Mouse (Mus musculus): ENCODE measurements around the gene Eif4e1b. TPM values are rescaled to one million over a fixed set of nuclear protein-coding genes. Genes with fewer than 3 reads are reported as not detected.
A peak's percentile ranks its signal among the peaks of the same experiment; 100 is the strongest.
"Not testable (repeated sequence)": the region's sequence is repeated elsewhere in the genome, so short reads cannot be mapped to it uniquely, and the experiment has no call there.

The Eif4e1b gene
- polyA plus RNA-seq, 1 experiment from 2014 or later, result not detected

- Histone ChIP-seq H3K9me3 (ENCODE audit: low read length) (no peaks in the 10 kb centered on the region), H3K27ac (ENCODE audit: low read depth) (no peak overlapping the region), H3K9ac (replicated peaks) (no peak overlapping the region), H3K4me3 (ENCODE audit: low read depth, low read length) (peak overlapping the region; percentile 20; the same call in 1 of the 2 replicates), H3K4me1 (ENCODE audit: insufficient read depth) (peaks cover 7% of the 10 kb centered on the region; the same call in 1 of the 2 replicates), H3K36me3 (replicated peaks; ENCODE audit: insufficient read depth, low read length) (no peaks in the 10 kb centered on the region), H3K27me3 (ENCODE audit: insufficient read depth, low read length) (peaks cover 39% of the 10 kb centered on the region), H3K4me2 (ENCODE audit: low read depth, low read length) (peak overlapping the region; percentile 45)
- ATAC-seq (no peak), DNase-seq (no peak)
- 6% methylated on average over 44 of the region's 44 CpGs for WGBS (ENCODE audit: insufficient replicate concordance)
- TF ChIP-seq CTCF (IDR thresholded peaks at IDR 0.05; ENCODE audit: low read depth) (no peak), EP300 (IDR thresholded peaks at IDR 0.05; ENCODE audit: low read depth) (no peak)
Observed at GRCm38 (mm10) chr13:54765281-54766191, 18.3 kb upstream of the Eif4e1b start.

- Histone ChIP-seq H3K4me1 (ENCODE audit: insufficient read depth) (peaks cover 7% of the 10 kb centered on the region; the same call in 1 of the 2 replicates), H3K36me3 (replicated peaks; ENCODE audit: insufficient read depth, low read length) (no peaks in the 10 kb centered on the region), H3K9me3 (ENCODE audit: low read length) (no peaks in the 10 kb centered on the region), H3K27ac (ENCODE audit: low read depth) (no peak within 1 kb of the TSS), H3K4me2 (ENCODE audit: low read depth, low read length) (peak within 1 kb of the TSS; percentile 45), H3K27me3 (ENCODE audit: insufficient read depth, low read length) (peaks cover 39% of the 10 kb centered on the region), H3K9ac (replicated peaks) (no peak within 1 kb of the TSS), H3K4me3 (ENCODE audit: low read depth, low read length) (peak within 1 kb of the TSS; percentile 20; the same call in 1 of the 2 replicates)
- TF ChIP-seq EP300 (IDR thresholded peaks at IDR 0.05; ENCODE audit: low read depth), result no peak
- peak; percentile 73 for TF ChIP-seq CTCF (IDR thresholded peaks at IDR 0.05; ENCODE audit: low read depth)
- ATAC-seq (no peak), DNase-seq (peak; percentile 58)
- WGBS (ENCODE audit: insufficient replicate concordance), result 3% methylated on average over 35 of the region's 35 CpGs
Observed at GRCm38 (mm10) chr13:54766192-54766768, 17.5 kb upstream of the Eif4e1b start, which contains the start of gene Sncb. Gene Sncb (minus strand): TSS chr13:54766595.

- TF ChIP-seq EP300 (IDR thresholded peaks at IDR 0.05; ENCODE audit: low read depth), result no peak
- no peak for TF ChIP-seq CTCF (IDR thresholded peaks at IDR 0.05; ENCODE audit: low read depth)
- DNase-seq, result no peak
- Histone ChIP-seq H3K4me2 (ENCODE audit: low read depth, low read length) (no peak overlapping the region), H3K27ac (ENCODE audit: low read depth) (no peak overlapping the region), H3K4me1 (ENCODE audit: insufficient read depth) (peaks cover 7% of the 10 kb centered on the region; the same call in 1 of the 2 replicates), H3K4me3 (ENCODE audit: low read depth, low read length) (no peak overlapping the region), H3K36me3 (replicated peaks; ENCODE audit: insufficient read depth, low read length) (no peaks in the 10 kb centered on the region), H3K9me3 (ENCODE audit: low read length) (no peaks in the 10 kb centered on the region), H3K9ac (replicated peaks) (no peak overlapping the region), H3K27me3 (ENCODE audit: insufficient read depth, low read length) (peaks cover 39% of the 10 kb centered on the region)
- ATAC-seq, result no peak
- 69% methylated on average over 4 of the region's 4 CpGs for WGBS (ENCODE audit: insufficient replicate concordance)
Observed at GRCm38 (mm10) chr13:54767012-54767411, 16.8 kb upstream of the Eif4e1b start.

- no peaks in the 10 kb centered on the region for H3K36me3 ChIP-seq (replicated peaks; ENCODE audit: insufficient read depth, low read length)
- H3K9me3 ChIP-seq (ENCODE audit: low read length), result no peaks in the 10 kb centered on the region
- 77% methylated on average over 3 of the region's 3 CpGs for WGBS (ENCODE audit: insufficient replicate concordance)
- H3K4me3 ChIP-seq (ENCODE audit: low read depth, low read length), result no peak overlapping the region
- TF ChIP-seq EP300 (IDR thresholded peaks at IDR 0.05; ENCODE audit: low read depth) (no peak), CTCF (IDR thresholded peaks at IDR 0.05; ENCODE audit: low read depth) (no peak)
- no peak overlapping the region for H3K4me2 ChIP-seq (ENCODE audit: low read depth, low read length)
- no peak for ATAC-seq
- H3K27me3 ChIP-seq (ENCODE audit: insufficient read depth, low read length), result no peaks in the 10 kb centered on the region
- H3K27ac ChIP-seq (ENCODE audit: low read depth), result no peak overlapping the region
- H3K4me1 ChIP-seq (ENCODE audit: insufficient read depth), result no peaks in the 10 kb centered on the region
- no peak overlapping the region for H3K9ac ChIP-seq (replicated peaks)
- no peak for DNase-seq
Observed at GRCm38 (mm10) chr13:54780592-54780991, 3.2 kb upstream of the Eif4e1b start.

GRCm38 (mm10) chr13:54781086-54781485, 2.7 kb upstream of the Eif4e1b start:
- H3K9me3 ChIP-seq (ENCODE audit: low read length), result no peaks in the 10 kb centered on the region
- no peaks in the 10 kb centered on the region for H3K4me1 ChIP-seq (ENCODE audit: insufficient read depth)
- no peak overlapping the region for H3K4me3 ChIP-seq (ENCODE audit: low read depth, low read length)
- WGBS (ENCODE audit: insufficient replicate concordance), result 78% methylated on average over 3 of the region's 3 CpGs
- ATAC-seq (no peak), DNase-seq (no peak)
- no peak for TF ChIP-seq CTCF (IDR thresholded peaks at IDR 0.05; ENCODE audit: low read depth)
- TF ChIP-seq EP300 (IDR thresholded peaks at IDR 0.05; ENCODE audit: low read depth), result no peak
- no peaks in the 10 kb centered on the region for H3K36me3 ChIP-seq (replicated peaks; ENCODE audit: insufficient read depth, low read length)
- H3K27ac ChIP-seq (ENCODE audit: low read depth), result no peak overlapping the region
- H3K9ac ChIP-seq (replicated peaks), result no peak overlapping the region
- no peaks in the 10 kb centered on the region for H3K27me3 ChIP-seq (ENCODE audit: insufficient read depth, low read length)
- no peak overlapping the region for H3K4me2 ChIP-seq (ENCODE audit: low read depth, low read length)

- Histone ChIP-seq H3K4me3 (ENCODE audit: low read depth, low read length) (no peak overlapping the region), H3K9me3 (ENCODE audit: low read length) (no peaks in the 10 kb centered on the region), H3K4me1 (ENCODE audit: insufficient read depth) (no peaks in the 10 kb centered on the region), H3K27ac (ENCODE audit: low read depth) (no peak overlapping the region), H3K36me3 (replicated peaks; ENCODE audit: insufficient read depth, low read length) (no peaks in the 10 kb centered on the region), H3K9ac (replicated peaks) (no peak overlapping the region), H3K27me3 (ENCODE audit: insufficient read depth, low read length) (peaks cover 3% of the 10 kb centered on the region; the same call in 1 of the 2 replicates), H3K4me2 (ENCODE audit: low read depth, low read length) (no peak overlapping the region)
- ATAC-seq, result no peak
- no peak for DNase-seq
- TF ChIP-seq CTCF (IDR thresholded peaks at IDR 0.05; ENCODE audit: low read depth) (no peak), EP300 (IDR thresholded peaks at IDR 0.05; ENCODE audit: low read depth) (no peak)
- 30% methylated on average over 2 of the region's 2 CpGs for WGBS (ENCODE audit: insufficient replicate concordance)
Observed at GRCm38 (mm10) chr13:54783235-54783634, 563 bp upstream of the Eif4e1b start.

GRCm38 (mm10) chr13:54787591-54787990, 3.8 kb downstream of the Eif4e1b start:
- 63% methylated on average over 2 of the region's 2 CpGs for WGBS (ENCODE audit: insufficient replicate concordance)
- ATAC-seq; DNase-seq; H3K9ac ChIP-seq (replicated peaks); H3K36me3 ChIP-seq (replicated peaks; ENCODE audit: insufficient read depth, low read length); H3K4me3 ChIP-seq (ENCODE audit: low read depth, low read length); H3K9me3 ChIP-seq (ENCODE audit: low read length); H3K4me2 ChIP-seq (ENCODE audit: low read depth, low read length); H3K27ac ChIP-seq (ENCODE audit: low read depth): not testable (repeated sequence)
- H3K27me3 ChIP-seq (ENCODE audit: insufficient read depth, low read length), result peaks cover 33% of the 10 kb centered on the region
- peaks cover 16% of the 10 kb centered on the region for H3K4me1 ChIP-seq (ENCODE audit: insufficient read depth)

All from liver, postnatal 0 days (tissue).